In genomic region chr11:86757480-86758371, GRCm38 (mm10) we compare ENCODE assay signal across 8 mouse cellular contexts. TPM values are rescaled to one million over a fixed set of nuclear protein-coding genes. Genes with fewer than 3 reads are reported as not detected.
A peak's percentile ranks its signal among the peaks of the same experiment; 100 is the strongest.
DNase-seq lines count a peak whose midpoint lies in the region; ATAC-seq lines count a peak whose summit lies in the region.

Gene Cltc, minus strand, starts transcription at chr11:86757565.

- peaks cover 2 to 29% of the 10 kb centered on the region in 2 experiments; a peak in 3 of 4 replicates for H3K4me1 ChIP-seq in heart, embryonic 14.5 days (ENCODE audit: control insufficient read depth in 2 of 2, insufficient read depth in 2 of 2, low read length in 2 of 2)
- peaks cover 61% of the 10 kb centered on the region for H3K4me1 ChIP-seq in liver, embryonic 13.5 days (replicated peaks)
- peaks cover 25% of the 10 kb centered on the region for H3K4me1 ChIP-seq in stomach, embryonic 16.5 days (ENCODE audit: control insufficient read depth, insufficient read depth, low read length)

- H3K9me3 ChIP-seq in heart, embryonic 14.5 days (ENCODE audit: control insufficient read depth, low read length), result no peaks in the 10 kb centered on the region
- no peaks in the 10 kb centered on the region for H3K9me3 ChIP-seq in liver, embryonic 13.5 days (replicated peaks)
- H3K9me3 ChIP-seq in stomach, embryonic 16.5 days (replicated peaks; ENCODE audit: control insufficient read depth, low read length), result no peaks in the 10 kb centered on the region

- H3K4me3 ChIP-seq in heart, embryonic 14.5 days (ENCODE audit: control insufficient read depth in 1 of 2, insufficient read depth in 1 of 2, low read depth in 1 of 2, low read length in 2 of 2), result peak within 1 kb of the TSS; percentile 82 to 88
- H3K4me3 ChIP-seq in liver, embryonic 13.5 days (replicated peaks), result peak within 1 kb of the TSS; percentile 98
- peak within 1 kb of the TSS; percentile 100 for H3K4me3 ChIP-seq in stomach, embryonic 16.5 days (replicated peaks; ENCODE audit: low read length)

- peak; percentile 84 for ATAC-seq in CD4-positive, CD25-positive, alpha-beta regulatory T cell, adult 4 months
- ATAC-seq in heart, embryonic 14.5 days (ENCODE audit: insufficient number of reproducible peaks, insufficient read depth, low FRiP score, low read depth), result peak; percentile 89
- peak; percentile 87 for ATAC-seq in liver, embryonic 13.5 days (ENCODE audit: low read depth)
- ATAC-seq in stomach, embryonic 16.5 days (ENCODE audit: insufficient read depth, low FRiP score), result peak; percentile 95

- WGBS in heart, embryonic 14.5 days, result under 1% methylated on average over 71 of the region's 73 CpGs
- under 1% methylated on average over 73 of the region's 73 CpGs for WGBS in liver, embryonic 13.5 days (ENCODE audit: insufficient replicate concordance)
- under 1% methylated on average over 73 of the region's 73 CpGs for WGBS in stomach, embryonic 16.5 days

- peak; percentile 89 for DNase-seq in c-Kit-negative CD71-positive TER-119-positive erythroid progenitor cells, embryonic 14.5 days (ENCODE audit: low read depth, low spot score)
- peak; percentile 99 for DNase-seq in fibroblast of lung, adult 2 months (ENCODE audit: low read depth)
- DNase-seq in kidney, postnatal 14 days, result peak; percentile 97
- DNase-seq in liver, embryonic 13.5 days, result peak; percentile 93
- peak; percentile 97 for DNase-seq in neural tube, embryonic 10.5 days (ENCODE audit: extremely low spot score, low spot score)

- no peaks in the 10 kb centered on the region for H3K27me3 ChIP-seq in heart, embryonic 14.5 days (ENCODE audit: control insufficient read depth, insufficient read depth, low read length)
- H3K27me3 ChIP-seq in liver, embryonic 13.5 days, result no peaks in the 10 kb centered on the region
- no peaks in the 10 kb centered on the region for H3K27me3 ChIP-seq in stomach, embryonic 16.5 days (ENCODE audit: control insufficient read depth, insufficient read depth, low read length)

- H3K4me2 ChIP-seq in heart, embryonic 14.5 days (ENCODE audit: low read length), result peak within 1 kb of the TSS; percentile 88
- peak within 1 kb of the TSS; percentile 78 for H3K4me2 ChIP-seq in liver, embryonic 13.5 days
- H3K4me2 ChIP-seq in stomach, embryonic 16.5 days (ENCODE audit: low read depth, low read length), result peak within 1 kb of the TSS; percentile 95

- H3K27ac ChIP-seq in heart, embryonic 14.5 days (replicated peaks in 1 of 2; ENCODE audit: control insufficient read depth in 1 of 2, insufficient read depth in 1 of 2, low read depth in 2 of 2, low read length in 2 of 2), result peak within 1 kb of the TSS; percentile 96 to 99
- H3K27ac ChIP-seq in liver, embryonic 13.5 days, result peak within 1 kb of the TSS; percentile 99
- peak within 1 kb of the TSS; percentile 100 for H3K27ac ChIP-seq in stomach, embryonic 16.5 days (ENCODE audit: low read length)

- H3K36me3 ChIP-seq in heart, embryonic 14.5 days (ENCODE audit: control insufficient read depth, insufficient read depth, low read length), result no peaks in the 10 kb centered on the region
- peaks cover 16% of the 10 kb centered on the region for H3K36me3 ChIP-seq in liver, embryonic 13.5 days
- H3K36me3 ChIP-seq in stomach, embryonic 16.5 days (ENCODE audit: control insufficient read depth, insufficient read depth, low read length), result no peaks in the 10 kb centered on the region

- peak within 1 kb of the TSS; percentile 94 for H3K9ac ChIP-seq in heart, embryonic 14.5 days (ENCODE audit: low read length)
- H3K9ac ChIP-seq in liver, embryonic 13.5 days, result peak within 1 kb of the TSS; percentile 100
- H3K9ac ChIP-seq in stomach, embryonic 16.5 days (ENCODE audit: low read length), result peak within 1 kb of the TSS; percentile 98

RNA-seq across cellular contexts. Expression of gene Cltc, which starts in this region (rescaled TPM):
- 10 to 100 TPM; 80.2 to 87.2 TPM for polyA plus RNA-seq in CD4-positive, CD25-positive, alpha-beta regulatory T cell, adult 4 months (2017; shearing (Covaris generic))
- polyA plus RNA-seq in heart, embryonic 14.5 days (2014; fragmentation: Nextera tagmentation; extraction: Ambion mirVana), result 172 and 177 TPM in 2 replicates
- 80.0 and 104 TPM in 2 replicates for polyA plus RNA-seq in liver, embryonic 13.5 days (2015; fragmentation: Nextera tagmentation; extraction: Ambion mirVana)
- 148 and 164 TPM in 2 replicates for polyA plus RNA-seq in stomach, embryonic 16.5 days (2015; fragmentation: Nextera tagmentation; extraction: Ambion mirVana)

Comparison
In these comparisons a context has a peak if more than half of its experiments do, and no peak if none do; other contexts are left out.
1. Peak in every context shown above with its lines: DNase-seq, ATAC-seq, H3K4me3 ChIP-seq and H3K27ac ChIP-seq.